Mouse (Mus musculus) fibroblast of lung, adult 2 months (primary cell): ENCODE measurements at regions not wholly inside any gene's neighbourhood (a gene's known extent, or its start where the extent isn't known, plus 50 kb on each side); places are given as distances from the start of the nearest gene placed in this dataset.
A peak's percentile ranks its signal among the peaks of the same experiment; 100 is the strongest.
"Not testable (repeated sequence)": the region's sequence is repeated elsewhere in the genome, so short reads cannot be mapped to it uniquely, and the experiment has no call there.

Experiments used
- DNase-seq: peaks from one replicate; pipeline ENCODE4 v3.0.0-alpha.2; 2011; ENCODE audit warnings: low read depth

GRCm38 (mm10) chr10:66641966-66642365, 454.0 kb upstream of the Jmjd1c start:
- DNase-seq = no peak

- DNase-seq = no peak
These were observed 452.8 kb upstream of the Jmjd1c start for GRCm38 (mm10) chr10:66643160-66643559.

- DNase-seq = no peak
These were observed 438.4 kb upstream of the Jmjd1c start for GRCm38 (mm10) chr10:66657520-66657919.

DNA sequence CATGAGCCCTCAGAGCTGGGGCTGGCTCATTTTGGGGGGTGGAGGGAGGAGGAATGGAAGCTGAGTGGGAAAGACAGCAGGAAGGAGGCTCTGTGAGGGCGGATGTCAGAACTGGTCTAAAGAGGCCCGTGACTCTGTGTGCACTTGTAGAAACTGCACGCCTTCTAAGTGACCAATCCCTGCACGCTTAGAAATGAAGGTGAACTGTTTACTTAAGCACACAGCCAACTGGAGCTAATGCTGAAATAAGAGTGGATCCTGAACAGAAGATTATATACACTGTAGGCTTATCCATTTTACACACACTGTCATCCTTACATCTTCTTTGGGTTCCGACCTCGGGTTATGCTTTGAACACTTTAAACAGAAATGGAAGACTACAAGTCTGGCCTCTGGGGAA, 412.8 kb upstream of the Jmjd1c start:
- DNase-seq = no peak

- DNase-seq = not testable (repeated sequence)
These were observed 406.7 kb upstream of the Jmjd1c start for GRCm38 (mm10) chr10:66689196-66689595.

DNA sequence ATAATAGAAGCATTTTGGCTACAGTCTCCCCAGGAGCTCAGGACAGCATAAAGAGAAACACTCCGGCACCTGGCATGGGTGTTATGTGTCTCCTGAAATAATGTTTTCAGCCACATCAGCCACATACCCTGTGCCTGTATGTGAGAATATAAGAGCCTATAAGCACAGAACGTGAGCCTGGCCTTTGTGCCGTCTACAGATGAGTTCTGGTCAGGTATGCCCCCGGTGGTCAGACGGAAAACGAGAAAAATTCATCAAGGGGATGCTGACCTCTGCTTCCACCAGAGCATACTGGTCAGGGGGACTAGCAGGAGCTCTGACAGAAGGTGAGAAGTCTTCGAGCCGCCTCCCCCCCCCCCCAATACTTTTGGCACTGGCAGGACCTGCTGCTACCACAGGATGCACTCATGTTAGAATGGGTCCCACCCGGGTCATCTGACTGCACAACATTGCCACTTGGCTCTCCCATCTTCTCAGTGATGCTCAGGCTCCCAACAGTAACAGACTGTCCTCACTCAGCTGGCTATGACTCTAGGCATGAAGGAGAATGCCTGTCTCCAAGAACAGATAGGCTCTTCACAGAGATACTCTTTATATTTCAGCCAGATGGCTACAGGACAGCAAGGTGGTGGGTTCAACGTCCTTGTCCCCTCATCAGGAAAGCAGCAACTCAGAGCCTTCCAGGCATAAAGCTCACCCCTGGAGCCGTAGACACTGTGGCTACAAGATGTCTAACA, 401.2 kb upstream of the Jmjd1c start:
- DNase-seq = no peak

GRCm38 (mm10) chr10:66714926-66715325, 381.0 kb upstream of the Jmjd1c start:
- DNase-seq = not testable (repeated sequence)

DNA sequence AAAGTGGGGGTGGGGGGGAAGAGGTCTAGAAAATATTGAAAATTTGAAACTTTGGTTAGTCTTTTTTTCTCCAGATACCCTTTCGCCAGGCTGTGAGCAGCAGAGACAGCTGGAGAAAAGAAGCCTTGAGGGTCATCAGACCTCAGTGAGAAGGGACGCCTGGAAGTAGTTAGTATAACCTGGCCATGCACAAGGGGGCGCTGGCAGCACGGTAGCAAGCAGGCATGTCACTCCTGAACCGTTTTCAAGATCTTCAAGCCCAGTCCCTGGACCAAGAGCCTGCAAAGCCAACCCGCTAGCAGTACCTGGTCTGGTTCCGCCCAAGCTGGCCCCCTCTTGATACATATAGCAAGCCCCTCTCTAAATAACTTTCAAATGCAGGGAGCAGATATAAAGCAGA, 378.0 kb upstream of the Jmjd1c start:
- no peak for DNase-seq

GRCm38 (mm10) chr10:66719796-66720195, 376.1 kb upstream of the Jmjd1c start:
- DNase-seq = no peak

GRCm38 (mm10) chr10:66733631-66734030, 362.3 kb upstream of the Jmjd1c start:
- DNase-seq = no peak

DNA sequence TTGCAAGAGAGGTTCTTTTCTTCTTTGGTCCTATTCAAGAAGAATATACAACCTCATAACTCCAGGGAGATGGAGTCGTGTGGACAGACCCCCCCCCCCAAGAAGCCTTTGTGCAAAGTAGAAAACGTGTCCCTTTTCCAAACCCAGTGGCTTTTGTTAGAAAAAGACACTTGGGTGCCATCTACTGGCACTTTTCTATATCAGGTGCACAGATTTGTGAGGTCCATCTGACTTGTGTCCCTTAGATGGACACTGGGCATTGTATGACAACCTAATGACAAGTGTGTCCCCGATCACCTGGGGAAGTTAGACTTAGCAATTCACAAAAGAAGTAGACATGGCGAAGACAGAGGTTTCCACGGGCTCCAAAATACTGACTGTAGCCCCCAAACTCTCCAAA, 361.1 kb upstream of the Jmjd1c start:
- DNase-seq = no peak

- DNase-seq = no peak
These were observed 356.9 kb upstream of the Jmjd1c start for GRCm38 (mm10) chr10:66739017-66739416.

DNA sequence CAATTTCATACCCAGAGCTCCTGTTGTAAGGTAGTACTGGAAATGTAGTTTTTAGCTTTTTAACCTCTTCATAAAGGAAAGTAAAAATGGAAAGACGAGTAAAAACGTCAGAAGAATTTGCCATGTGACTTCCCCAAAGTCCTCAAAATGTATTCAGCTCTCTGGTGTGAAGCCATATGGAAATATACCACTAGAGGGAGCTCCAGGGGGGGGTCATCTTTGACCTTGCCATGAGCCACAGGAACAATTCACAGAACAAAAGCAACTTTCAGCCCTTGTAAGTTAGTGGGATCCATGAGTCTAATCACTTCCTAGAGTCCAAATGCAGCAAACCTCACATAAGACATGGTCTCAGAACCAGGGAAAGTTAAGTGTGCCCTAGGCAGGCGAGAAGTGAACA, 354.1 kb upstream of the Jmjd1c start:
- no peak for DNase-seq

GRCm38 (mm10) chr10:66743254-66743653, 352.7 kb upstream of the Jmjd1c start:
- DNase-seq = no peak

GRCm38 (mm10) chr10:66745871-66746270, 350.1 kb upstream of the Jmjd1c start:
- DNase-seq = no peak

DNA sequence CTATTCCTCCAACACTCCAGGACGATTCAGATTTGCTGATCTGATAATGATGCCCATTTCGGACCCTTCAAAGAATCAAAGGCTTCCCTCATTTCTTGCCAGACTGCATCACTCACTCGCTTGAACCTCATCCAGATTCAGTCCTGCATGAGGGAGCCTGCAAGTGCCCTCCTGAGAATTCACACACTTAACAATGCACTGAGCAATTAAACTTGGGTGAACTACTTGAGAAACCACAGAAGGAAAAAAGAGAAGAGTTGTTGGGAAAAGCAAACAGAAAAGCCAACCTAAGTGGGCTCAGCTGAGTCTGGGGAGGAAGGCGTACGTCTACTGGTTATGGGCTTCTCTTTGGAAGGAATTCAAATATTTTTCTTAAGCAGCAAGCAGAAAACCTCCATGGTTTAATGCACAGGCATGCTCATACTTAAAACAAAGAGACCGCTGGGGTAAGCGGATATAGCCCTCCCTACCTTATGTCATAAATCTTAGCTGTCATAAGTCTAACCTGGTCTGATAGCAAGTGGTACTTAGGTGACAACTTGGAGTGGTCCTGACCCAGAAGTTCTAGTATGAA, 343.6 kb upstream of the Jmjd1c start:
- no peak for DNase-seq

GRCm38 (mm10) chr10:66756866-66757265, 339.1 kb upstream of the Jmjd1c start:
- no peak for DNase-seq

GRCm38 (mm10) chr10:66770161-66771030, 325.5 kb upstream of the Jmjd1c start:
- no peak for DNase-seq

- peak; percentile 8 for DNase-seq
These were observed 315.4 kb upstream of the Jmjd1c start for GRCm38 (mm10) chr10:66780335-66781170.

DNA sequence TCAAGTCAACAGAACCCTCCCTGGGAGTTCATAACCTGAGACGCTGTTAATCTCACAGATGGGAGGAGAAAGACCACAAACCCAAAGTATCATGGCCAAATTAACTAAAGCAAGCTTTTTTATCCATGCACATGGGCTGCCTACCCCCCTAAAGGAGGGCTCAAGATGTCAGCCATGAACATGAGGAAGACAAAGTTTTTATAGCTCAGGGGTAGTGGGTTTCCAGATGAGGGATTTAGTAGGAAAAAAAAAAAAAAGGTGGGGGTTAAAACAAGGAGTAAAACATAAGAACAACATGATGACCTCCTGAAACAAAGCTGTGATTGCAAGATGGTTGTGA, 314.8 kb upstream of the Jmjd1c start:
- peak; percentile 0 for DNase-seq

DNA sequence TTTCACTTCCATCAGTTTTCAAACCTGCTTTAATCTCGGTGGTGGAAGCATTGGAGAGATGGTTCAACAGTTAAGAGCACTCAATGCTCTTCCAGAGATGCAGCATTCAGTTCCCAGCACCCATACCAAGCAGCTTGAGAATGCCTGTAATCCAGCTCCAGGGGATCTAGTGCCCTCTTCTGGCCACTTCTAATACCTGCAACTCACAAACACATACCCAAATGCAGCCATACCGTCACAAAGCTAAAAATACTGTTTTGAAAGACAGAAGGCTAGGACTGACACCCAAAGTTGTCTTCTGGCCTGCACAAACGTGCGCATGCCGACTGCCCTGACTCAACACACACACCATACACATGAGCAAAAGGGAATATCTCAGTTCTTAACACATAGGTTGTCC, 313.9 kb upstream of the Jmjd1c start:
- DNase-seq = no peak

DNA sequence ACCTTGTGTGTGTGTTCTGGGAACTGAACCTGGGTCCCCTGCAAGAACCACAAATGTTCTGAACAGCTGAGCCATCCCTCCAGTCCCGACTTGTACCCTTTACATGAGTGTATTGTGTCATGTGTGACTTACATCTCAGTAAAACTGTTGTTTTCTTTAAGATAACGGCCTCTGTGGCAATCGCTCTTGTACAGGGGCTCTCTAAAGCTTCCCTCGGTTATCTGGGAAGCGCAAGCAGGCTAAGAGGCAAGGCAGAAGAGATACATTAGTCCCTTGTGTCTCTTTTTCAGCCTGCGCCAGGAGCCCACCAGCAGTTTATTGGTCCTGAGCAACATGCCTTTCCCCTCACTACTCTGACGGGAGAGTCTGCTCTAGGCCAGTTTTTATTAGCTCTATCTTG, 308.1 kb upstream of the Jmjd1c start:
- DNase-seq = no peak
